Mouse (Mus musculus) left cerebral cortex, adult 18-20 months (tissue): ENCODE data around the gene Gm6583. TPM values are rescaled to one million over a fixed set of nuclear protein-coding genes. Genes with fewer than 3 reads are reported as not detected.
"Not testable (repeated sequence)": the region's sequence is repeated elsewhere in the genome, so short reads cannot be mapped to it uniquely, and the experiment has no call there.

Experiments used
- DNase-seq, 2 experiments: peaks; one replicate each; pipeline ENCODE4 v3.0.0; 2021 to 2022; ENCODE audit warnings: low spot score in 2 of 2, mixed read lengths in 1 of 2
- total RNA-seq, 2 experiments: library from RNA; stranded (reverse); gene quantifications; 2 replicates each; pipeline ENCODE4 v1.2.3; 2021

Gm6583 gene
- total RNA-seq, 2 experiments from 2014 or later: not detected

DNA sequence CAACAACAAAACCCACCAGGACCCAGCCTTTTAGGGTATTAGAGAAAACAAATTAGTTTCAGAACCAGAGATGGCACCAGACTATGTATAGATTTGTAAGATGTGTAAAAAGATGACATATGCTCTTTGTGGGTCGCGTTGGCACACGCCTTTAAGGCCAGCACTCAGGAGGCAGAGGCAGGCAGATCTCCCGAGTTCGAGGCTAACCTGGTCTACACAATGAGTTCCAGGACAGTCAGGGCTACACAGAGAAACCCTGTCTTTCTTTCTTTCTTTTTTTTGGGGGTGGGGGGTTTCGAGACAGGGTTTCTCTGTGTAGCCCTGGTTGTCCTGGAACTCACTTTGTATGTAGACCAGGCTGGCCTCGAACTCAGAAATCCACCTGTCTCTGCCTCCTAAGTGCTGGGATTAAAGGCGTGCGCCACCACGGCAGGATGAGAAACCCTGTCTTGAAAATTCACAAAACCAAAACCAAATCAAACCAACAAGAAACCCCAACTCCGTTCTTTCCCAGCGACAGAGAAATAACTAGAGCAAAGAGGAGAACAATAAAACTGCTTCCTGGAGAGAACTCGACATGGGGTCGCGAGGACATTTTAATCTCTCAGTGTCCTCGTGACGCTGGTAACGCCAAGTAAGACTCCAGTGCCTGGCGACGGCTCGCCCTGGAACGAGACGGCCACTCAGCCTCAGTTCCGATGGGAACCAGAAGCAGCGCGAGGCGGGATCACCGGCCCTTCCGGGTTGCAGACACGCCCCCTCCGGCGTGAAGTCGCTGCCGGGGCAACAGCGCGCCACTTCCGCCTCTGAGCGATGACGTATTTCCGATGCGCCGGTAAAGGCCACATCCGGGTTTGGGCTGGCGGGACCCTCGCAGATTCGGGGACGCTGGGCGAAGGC, 30.0 kb downstream of the Gm6583 start, which contains the start of gene Tfip11:
Gene Tfip11, plus strand, starts transcription at position 813 of the 900 bp plus-strand sequence.
- DNase-seq: peak; percentile 96 to 99

DNA sequence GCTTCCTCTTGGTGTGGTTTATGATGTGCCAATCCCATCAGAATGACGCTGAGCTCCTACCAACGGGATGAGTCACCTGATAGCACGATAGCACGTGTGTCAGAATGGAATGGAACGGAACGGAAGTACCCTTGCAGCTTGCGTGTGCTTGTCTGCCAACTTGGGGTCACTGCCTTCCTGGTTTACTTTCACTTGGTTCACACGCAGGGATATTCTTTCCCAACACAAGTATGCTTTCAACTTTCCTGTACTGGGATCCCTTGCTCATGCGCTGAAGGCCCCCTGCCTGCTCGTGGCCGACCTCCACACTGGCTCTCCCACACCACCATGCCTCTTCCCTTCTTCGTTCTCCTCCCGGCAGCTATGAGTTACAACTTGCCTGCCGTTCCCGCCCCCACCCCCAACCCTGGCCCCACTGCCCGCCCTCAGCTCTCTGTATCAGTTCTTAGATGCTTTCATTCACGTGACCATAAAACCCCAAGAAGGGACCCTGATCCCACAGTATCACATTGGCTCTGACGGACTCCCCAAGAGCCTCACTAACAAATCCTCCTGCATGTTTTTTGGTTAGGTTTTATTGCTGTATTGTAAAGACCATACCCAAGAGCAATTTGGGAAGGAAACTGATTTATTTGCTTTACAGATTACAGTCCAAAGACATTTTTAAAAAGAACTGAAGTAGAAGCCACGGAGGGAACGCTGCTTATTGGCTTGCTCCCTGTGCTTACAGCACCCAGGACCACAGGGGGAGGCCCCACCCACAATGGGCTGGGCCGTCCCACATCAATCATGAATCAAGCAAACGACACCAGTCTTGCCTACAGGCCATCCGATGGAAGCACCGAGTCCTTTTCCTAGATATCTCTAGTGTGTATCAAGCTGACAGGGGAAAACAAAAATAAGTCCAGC, 30.9 kb downstream of the Gm6583 start:
- no peak for DNase-seq

DNA sequence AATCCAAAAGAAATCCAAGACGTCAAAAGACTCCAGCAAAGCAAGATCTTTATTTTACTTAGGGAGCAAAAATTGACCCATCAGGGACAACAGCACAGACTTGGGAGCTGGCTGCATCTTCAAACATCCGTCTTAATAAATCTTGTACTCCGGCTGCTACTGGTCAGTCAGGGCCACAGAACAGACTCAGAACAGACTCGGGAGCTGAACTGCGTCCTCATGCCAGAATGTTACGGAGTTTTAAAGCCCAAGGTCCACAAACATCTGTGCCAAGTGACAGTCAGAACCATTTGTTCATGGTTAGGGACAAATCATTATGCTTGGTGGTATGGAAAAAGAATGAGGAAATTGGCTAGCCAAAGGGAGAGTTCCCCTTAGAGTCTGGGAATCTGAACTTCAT, 32.6 kb downstream of the Gm6583 start:
- DNase-seq: no peak

DNA sequence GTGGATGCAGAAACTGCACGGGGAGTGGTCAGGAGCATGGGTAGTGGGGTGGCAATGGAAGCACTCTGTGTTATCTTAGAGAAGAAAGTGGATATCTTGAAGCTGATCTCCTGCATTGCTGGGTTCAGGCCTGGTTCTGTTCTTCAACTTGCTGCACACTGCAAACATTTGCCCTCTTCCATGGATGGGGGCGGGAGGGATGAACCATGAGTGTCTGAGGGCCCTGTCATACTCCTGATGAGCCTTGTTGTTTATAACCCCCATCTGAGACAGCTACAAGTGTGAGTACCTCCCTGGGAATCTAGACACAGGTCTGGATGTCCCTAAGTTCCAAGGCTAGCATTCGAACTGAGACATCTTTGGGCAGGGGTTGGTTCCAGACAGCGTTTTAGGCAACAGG, 34.5 kb downstream of the Gm6583 start:
- DNase-seq: no peak

DNA sequence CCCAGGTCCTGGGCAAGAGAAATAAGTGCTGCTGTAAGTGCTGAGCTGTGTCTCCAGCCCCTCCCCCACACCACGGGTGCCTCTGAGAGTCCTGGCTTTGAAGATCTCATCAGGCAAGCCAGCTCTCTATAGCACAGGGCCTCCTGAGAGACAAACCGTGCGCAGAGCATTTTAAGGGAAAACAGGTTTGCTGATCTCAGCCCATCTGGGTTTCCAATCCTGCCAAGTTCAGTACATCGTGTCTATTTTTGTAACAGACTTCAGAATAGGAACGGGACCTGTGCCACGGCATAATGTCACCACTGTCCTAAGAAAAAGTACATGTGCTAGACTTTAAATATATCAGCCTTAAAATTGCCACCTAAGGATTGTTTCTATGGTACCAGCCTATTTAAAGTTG, 34.9 kb downstream of the Gm6583 start:
- peak; percentile 66 to 85 for DNase-seq

DNA sequence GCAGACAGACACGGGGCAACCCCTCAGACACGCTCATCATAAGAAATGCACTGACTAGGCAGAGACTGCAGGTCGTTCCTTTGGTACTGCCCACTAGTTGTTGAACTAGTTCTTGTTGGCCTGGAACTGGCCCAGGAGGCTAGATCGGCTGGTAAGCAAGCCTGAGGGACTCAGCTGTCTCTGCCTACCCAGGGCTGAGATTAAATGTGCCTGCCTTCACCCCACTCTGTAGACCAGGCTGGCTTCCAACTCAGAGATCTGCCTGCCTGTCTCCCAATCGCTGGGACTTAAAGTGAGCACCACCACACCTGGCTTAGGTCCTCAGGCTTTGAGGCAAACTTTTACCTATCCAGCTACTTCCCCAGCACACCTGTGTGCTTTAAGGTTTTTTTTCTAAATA, 35.5 kb downstream of the Gm6583 start:
- no peak for DNase-seq

DNA sequence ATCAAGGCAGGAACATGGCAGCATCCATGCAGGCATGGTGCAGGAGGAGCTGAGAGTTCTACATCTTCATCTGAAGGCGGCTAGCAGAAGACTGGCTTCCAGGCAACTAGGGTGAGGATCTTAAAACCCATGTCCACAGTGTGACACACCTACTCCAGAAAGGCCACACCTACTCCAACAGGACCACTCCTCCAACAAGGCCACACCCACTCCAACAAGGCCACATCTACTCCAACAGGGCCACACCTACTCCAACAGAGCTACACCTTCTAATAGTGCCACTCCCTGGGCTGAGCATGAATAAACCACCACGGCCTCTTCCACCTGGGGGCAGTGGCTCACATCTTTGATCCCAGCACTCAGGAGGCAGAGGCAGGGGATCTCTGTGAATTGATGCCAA, 36.5 kb downstream of the Gm6583 start:
- DNase-seq: not testable (repeated sequence)

DNA sequence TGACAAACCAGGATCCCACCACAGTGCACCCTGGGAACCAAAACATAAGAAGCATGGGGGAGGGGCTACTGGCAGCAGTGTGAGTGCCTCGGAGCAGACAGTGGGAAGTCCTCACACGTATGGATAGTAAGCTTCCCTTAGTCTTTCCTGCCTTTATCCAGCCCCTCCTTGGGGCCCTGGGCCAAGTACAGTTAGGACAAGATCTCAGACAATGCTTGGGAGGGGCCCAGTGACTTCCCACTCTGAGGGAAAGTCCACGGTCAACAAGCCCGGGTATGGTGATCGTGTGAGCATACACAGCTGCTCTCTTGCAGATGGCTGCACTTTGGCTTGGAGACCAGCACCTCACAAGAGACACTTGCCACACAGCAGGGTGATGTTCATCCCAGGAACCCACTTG, 38.5 kb downstream of the Gm6583 start:
- no peak for DNase-seq

DNA sequence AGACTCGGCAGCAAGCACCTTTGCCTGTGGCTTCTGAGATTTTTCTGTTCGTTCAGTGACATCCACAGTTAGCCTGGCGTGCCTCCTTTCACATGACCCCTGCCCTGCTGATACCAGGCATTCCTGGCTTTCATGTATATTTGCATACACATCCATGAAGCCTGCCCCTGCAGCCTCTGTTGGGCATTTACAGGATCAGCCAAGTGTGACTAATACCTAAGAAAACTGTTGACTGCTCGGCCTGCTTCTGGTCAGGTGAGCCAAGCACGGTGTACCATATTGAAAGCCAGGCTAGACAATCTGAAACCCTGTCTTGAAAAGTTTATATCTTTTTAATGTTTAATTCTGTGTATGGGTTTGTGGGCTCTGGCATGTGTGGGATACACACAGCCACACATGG, 39.4 kb downstream of the Gm6583 start:
- no peak for DNase-seq

DNA sequence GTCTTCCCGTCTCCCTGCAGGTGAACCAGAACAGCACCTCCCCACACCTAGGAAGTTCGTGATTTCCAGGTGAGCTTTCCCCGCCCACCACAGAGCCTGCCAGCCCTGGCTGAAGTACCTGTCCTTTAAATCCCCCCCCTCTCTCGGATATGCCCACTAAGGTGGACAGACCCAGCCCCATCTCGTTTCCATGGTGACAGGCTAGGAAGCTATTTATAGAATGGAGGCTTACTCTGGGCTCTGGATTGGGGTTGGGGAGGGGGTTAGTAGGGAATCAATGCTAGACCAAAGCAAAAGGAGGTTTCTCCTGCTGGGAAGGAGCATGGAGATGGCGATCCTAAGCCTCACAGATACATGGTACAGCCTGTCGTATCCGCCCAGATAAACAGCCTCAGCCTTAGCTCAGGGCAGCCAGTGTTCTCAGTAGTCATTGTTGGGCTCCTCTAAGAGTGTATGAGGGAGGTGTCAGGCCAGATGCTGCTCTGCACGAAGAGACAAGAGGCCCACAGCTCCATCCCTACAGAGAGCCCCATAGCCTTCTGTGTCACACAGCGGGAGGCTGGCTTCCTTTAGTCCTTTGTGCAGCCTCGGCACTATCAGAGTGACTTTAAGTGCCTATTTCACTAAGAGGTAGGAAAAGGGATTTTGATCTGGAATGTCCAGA, 42.5 kb downstream of the Gm6583 start:
- DNase-seq: no peak

DNA sequence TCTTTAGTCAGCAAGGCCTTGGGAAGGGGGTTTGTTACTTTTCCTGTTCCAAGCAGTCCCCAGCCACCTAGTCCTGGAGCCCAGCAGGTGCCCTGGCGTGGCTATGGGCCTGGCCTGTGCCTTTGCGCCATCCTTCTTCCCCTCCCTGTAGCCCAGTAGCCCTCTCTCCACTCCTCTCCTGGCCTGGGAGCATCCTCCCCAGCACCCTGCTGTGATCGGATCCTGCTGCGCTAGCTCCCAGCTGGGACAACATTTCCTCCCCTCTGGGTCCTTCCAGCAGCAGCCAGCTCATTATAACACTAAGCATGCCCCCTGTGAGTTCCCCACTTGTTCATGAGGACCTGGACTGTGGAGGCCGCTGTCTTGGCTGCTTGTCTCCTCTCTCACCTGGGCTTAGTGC, 50.0 kb downstream of the Gm6583 start:
- DNase-seq: no peak

Other genes with a start within 250 kb of the Gm6583 start
- gene Cryba4, start 103.5 kb downstream of the Gm6583 start, total RNA-seq: 1 to 10 TPM in 1 of 2 experiments, not detected in 1; 1.0 TPM
- 1 to 10 TPM; 5.9 to 8.5 TPM for gene Crybb1, start 100.2 kb downstream of the Gm6583 start, total RNA-seq
- gene Tpst2, start 79.3 kb downstream of the Gm6583 start, total RNA-seq: 10 to 100 TPM; 29.6 to 39.3 TPM
- gene Tfip11, start 29.7 kb downstream of the Gm6583 start, total RNA-seq: 10 to 100 TPM; 40.6 to 45.7 TPM
- 10 to 100 TPM; 19.2 to 23.7 TPM for gene Srrd, start 13.0 kb downstream of the Gm6583 start, total RNA-seq
- gene Hps4, start 12.9 kb downstream of the Gm6583 start, total RNA-seq: 10 to 100 TPM; 26.0 to 33.1 TPM
- 100 to 1,000 TPM; 179 to 194 TPM for gene Asphd2, start 38.8 kb upstream of the Gm6583 start, total RNA-seq
- gene Gm6588, start 93.4 kb upstream of the Gm6583 start, total RNA-seq: not detected
- 100 to 1,000 TPM; 141 to 148 TPM for gene Sez6l, start 221.2 kb upstream of the Gm6583 start, total RNA-seq